Mouse (Mus musculus) retina, adult 2 months (tissue): ENCODE measurements around the gene Golga4.

Experiments
- DNase-seq: peaks from one replicate; pipeline ENCODE4 v3.0.0-alpha.2; 2012; ENCODE audit warnings: low read depth, low spot score

Golga4 gene

GRCm38 (mm10) chr9:118623483-118623882 is 117.4 kb downstream of the Golga4 start:
- DNase-seq = no peak

- DNase-seq = no peak
These were observed 118.1 kb downstream of the Golga4 start for GRCm38 (mm10) chr9:118624146-118624545.

- no peak for DNase-seq
These were observed 123.8 kb downstream of the Golga4 start for GRCm38 (mm10) chr9:118629763-118630379.
